Mouse (Mus musculus): ENCODE measurements around the gene Znrf3. TPM values are rescaled to one million over a fixed set of nuclear protein-coding genes. Genes with fewer than 3 reads are reported as not detected.
A peak's percentile ranks its signal among the peaks of the same experiment; 100 is the strongest.

Gene Znrf3
- polyA plus RNA-seq, 1 experiment from 2014 or later: 7.3 TPM

- no peak overlapping the region for H3K27ac ChIP-seq (ENCODE audit: low read length)
- 18% methylated on average over 5 of the region's 5 CpGs for WGBS
- no peak overlapping the region for H3K4me2 ChIP-seq (ENCODE audit: low read depth, low read length)
- H3K4me1 ChIP-seq (ENCODE audit: control insufficient read depth, insufficient read depth, low read length): no peaks in the 10 kb centered on the region
- H3K36me3 ChIP-seq (ENCODE audit: control insufficient read depth, insufficient read depth, low read length): no peaks in the 10 kb centered on the region
- no peaks in the 10 kb centered on the region for H3K27me3 ChIP-seq (replicated peaks; ENCODE audit: control insufficient read depth, insufficient read depth, low read length)
- H3K9me3 ChIP-seq (ENCODE audit: control insufficient read depth, low read length): no peaks in the 10 kb centered on the region
- no peak for ATAC-seq
- H3K4me3 ChIP-seq (ENCODE audit: low read length): no peak overlapping the region
- H3K9ac ChIP-seq (ENCODE audit: low read depth, low read length): no peak overlapping the region
Observed at GRCm38 (mm10) chr11:5290691-5291090, 154.0 kb downstream of the Znrf3 start.

GRCm38 (mm10) chr11:5289826-5290580 lies 154.6 kb downstream of the Znrf3 start:
- no peaks in the 10 kb centered on the region for H3K27me3 ChIP-seq (replicated peaks; ENCODE audit: control insufficient read depth, insufficient read depth, low read length)
- no peak overlapping the region for H3K4me2 ChIP-seq (ENCODE audit: low read depth, low read length)
- 0 out of 2 replicates have a peak, but pooled peaks have one; percentile 44 for ATAC-seq
- WGBS: 63% methylated on average over 4 of the region's 4 CpGs
- H3K36me3 ChIP-seq (ENCODE audit: control insufficient read depth, insufficient read depth, low read length): no peaks in the 10 kb centered on the region
- no peaks in the 10 kb centered on the region for H3K9me3 ChIP-seq (ENCODE audit: control insufficient read depth, low read length)
- H3K27ac ChIP-seq (ENCODE audit: low read length): 0 out of 2 replicates have a peak overlapping the region, but pooled peaks have one; percentile 43
- H3K9ac ChIP-seq (ENCODE audit: low read depth, low read length): no peak overlapping the region
- H3K4me3 ChIP-seq (ENCODE audit: low read length): no peak overlapping the region
- no peaks in the 10 kb centered on the region for H3K4me1 ChIP-seq (ENCODE audit: control insufficient read depth, insufficient read depth, low read length)

DNA sequence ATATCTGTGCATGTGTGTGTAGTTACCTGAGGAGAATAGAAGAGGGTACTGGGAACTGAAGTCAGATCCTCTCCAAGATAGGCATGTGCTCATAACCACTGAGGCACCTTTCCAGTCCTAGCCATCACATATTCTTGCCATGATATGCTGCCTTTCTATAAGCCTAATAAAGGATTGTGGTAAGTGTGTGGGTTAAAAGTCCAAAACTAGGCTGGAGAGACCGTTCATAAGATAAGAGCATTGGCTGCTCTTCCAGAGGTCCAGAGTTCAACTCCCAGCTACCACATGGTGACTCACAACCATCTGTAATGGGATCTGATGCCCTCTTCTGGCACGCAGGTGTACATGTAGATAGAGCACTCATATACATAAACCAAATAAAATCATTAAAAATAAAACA lies 160.7 kb downstream of the Znrf3 start:
- Histone ChIP-seq H3K27me3 (replicated peaks; ENCODE audit: control insufficient read depth, insufficient read depth, low read length) (no peaks in the 10 kb centered on the region), H3K9me3 (ENCODE audit: control insufficient read depth, low read length) (no peaks in the 10 kb centered on the region), H3K4me3 (ENCODE audit: low read length) (no peak overlapping the region), H3K4me1 (ENCODE audit: control insufficient read depth, insufficient read depth, low read length) (no peaks in the 10 kb centered on the region), H3K27ac (ENCODE audit: low read length) (no peak overlapping the region), H3K36me3 (ENCODE audit: control insufficient read depth, insufficient read depth, low read length) (peaks cover 14% of the 10 kb centered on the region; the same call in 1 of the 2 replicates), H3K9ac (ENCODE audit: low read depth, low read length) (no peak overlapping the region), H3K4me2 (ENCODE audit: low read depth, low read length) (no peak overlapping the region)
- WGBS: 85% methylated on average over 2 of the region's 2 CpGs
- ATAC-seq: no peak

GRCm38 (mm10) chr11:5280932-5281331 lies 163.7 kb downstream of the Znrf3 start:
- 88% methylated on average over 7 of the region's 7 CpGs for WGBS
- H3K27ac ChIP-seq (ENCODE audit: low read length): no peak overlapping the region
- no peaks in the 10 kb centered on the region for H3K9me3 ChIP-seq (ENCODE audit: control insufficient read depth, low read length)
- H3K4me2 ChIP-seq (ENCODE audit: low read depth, low read length): no peak overlapping the region
- H3K36me3 ChIP-seq (ENCODE audit: control insufficient read depth, insufficient read depth, low read length): peaks cover 14% of the 10 kb centered on the region; the same call in 1 of the 2 replicates
- H3K4me3 ChIP-seq (ENCODE audit: low read length): no peak overlapping the region
- no peak for ATAC-seq
- no peaks in the 10 kb centered on the region for H3K4me1 ChIP-seq (ENCODE audit: control insufficient read depth, insufficient read depth, low read length)
- H3K27me3 ChIP-seq (replicated peaks; ENCODE audit: control insufficient read depth, insufficient read depth, low read length): no peaks in the 10 kb centered on the region
- H3K9ac ChIP-seq (ENCODE audit: low read depth, low read length): no peak overlapping the region

DNA sequence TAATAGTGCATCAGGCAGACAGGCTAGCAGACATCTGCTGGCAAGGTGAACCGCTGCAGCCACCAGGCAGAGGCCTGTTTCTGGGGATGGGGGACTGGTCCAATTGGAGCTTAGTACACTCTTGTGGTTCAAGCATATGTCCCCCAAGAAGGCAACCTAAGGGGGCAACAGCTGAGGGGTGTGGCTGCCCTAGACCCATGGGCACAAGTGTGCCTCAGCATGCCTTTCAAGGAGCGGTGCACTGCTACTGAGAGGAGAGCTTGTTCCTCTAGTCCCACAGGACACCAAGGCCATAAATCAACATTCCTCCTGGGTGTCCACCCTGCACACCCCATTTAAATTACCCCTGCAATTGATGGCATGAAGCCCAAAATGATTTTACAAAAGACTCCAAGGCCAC lies 166.2 kb downstream of the Znrf3 start:
- Histone ChIP-seq H3K4me3 (ENCODE audit: low read length) (no peak overlapping the region), H3K4me2 (ENCODE audit: low read depth, low read length) (no peak overlapping the region), H3K27me3 (replicated peaks; ENCODE audit: control insufficient read depth, insufficient read depth, low read length) (no peaks in the 10 kb centered on the region), H3K27ac (ENCODE audit: low read length) (no peak overlapping the region), H3K4me1 (ENCODE audit: control insufficient read depth, insufficient read depth, low read length) (no peaks in the 10 kb centered on the region), H3K9me3 (ENCODE audit: control insufficient read depth, low read length) (no peaks in the 10 kb centered on the region), H3K9ac (ENCODE audit: low read depth, low read length) (no peak overlapping the region), H3K36me3 (ENCODE audit: control insufficient read depth, insufficient read depth, low read length) (peaks cover 14% of the 10 kb centered on the region; the same call in 1 of the 2 replicates)
- no peak for ATAC-seq
- WGBS: 79% methylated on average over 2 of the region's 2 CpGs

DNA sequence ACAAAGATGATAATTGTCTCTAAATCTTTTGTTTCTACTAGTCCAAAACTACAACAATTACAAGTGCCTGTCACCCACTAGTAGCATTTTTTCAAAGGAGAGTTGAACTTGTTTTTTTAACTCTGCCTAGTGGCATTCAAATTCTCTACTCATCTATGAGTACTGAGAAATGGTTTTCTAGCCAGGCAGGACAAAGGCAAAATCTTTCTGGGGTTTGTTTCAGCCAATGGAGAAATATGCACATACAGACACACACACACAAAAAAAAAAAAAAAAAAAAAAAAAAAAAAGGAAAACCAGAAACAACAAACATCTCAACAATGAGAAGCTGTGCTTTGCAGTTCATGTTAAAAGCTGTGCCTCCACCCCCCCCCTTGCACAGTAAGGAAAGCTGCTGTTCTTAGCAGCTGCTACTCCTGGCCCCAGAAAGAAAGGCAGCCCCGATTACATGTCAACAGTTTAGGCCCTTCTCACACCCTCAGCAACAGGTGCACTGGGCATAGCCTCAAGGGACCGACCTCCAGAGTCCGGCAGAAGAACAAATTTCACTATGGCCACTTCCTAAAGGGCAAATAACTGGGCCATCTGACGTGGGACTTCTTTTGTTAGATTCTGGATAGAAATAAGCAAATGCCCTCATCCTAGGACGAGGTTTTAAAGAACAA lies 167.2 kb downstream of the Znrf3 start:
- Histone ChIP-seq H3K36me3 (ENCODE audit: control insufficient read depth, insufficient read depth, low read length) (peaks cover 14% of the 10 kb centered on the region; the same call in 1 of the 2 replicates), H3K27me3 (replicated peaks; ENCODE audit: control insufficient read depth, insufficient read depth, low read length) (no peaks in the 10 kb centered on the region), H3K27ac (ENCODE audit: low read length) (no peak overlapping the region), H3K9me3 (ENCODE audit: control insufficient read depth, low read length) (no peaks in the 10 kb centered on the region), H3K4me2 (ENCODE audit: low read depth, low read length) (no peak overlapping the region), H3K9ac (ENCODE audit: low read depth, low read length) (no peak overlapping the region), H3K4me3 (ENCODE audit: low read length) (no peak overlapping the region), H3K4me1 (ENCODE audit: control insufficient read depth, insufficient read depth, low read length) (no peaks in the 10 kb centered on the region)
- 84% methylated on average over 5 of the region's 5 CpGs for WGBS
- no peak for ATAC-seq

DNA sequence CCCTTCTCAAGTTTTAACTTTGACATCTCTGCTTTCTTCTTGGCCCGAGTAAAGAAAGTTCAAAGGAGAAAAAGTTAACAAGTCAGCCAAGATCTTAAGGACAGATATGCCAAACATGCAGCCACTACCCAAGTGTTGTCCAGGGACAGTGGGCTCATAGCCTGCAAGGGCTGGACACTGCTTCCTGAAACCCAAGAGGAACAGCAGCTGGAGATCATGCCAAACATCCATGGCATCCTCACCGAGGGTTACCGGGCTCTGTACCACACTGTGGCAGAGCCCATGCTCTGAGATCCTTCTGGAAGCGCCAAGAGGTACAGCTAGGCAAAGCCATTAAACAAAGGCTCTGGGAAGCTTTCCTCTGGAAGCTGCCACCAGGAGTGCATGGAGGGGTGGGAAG lies 169.4 kb downstream of the Znrf3 start:
- Histone ChIP-seq H3K9me3 (ENCODE audit: control insufficient read depth, low read length) (no peaks in the 10 kb centered on the region), H3K9ac (ENCODE audit: low read depth, low read length) (no peak overlapping the region), H3K4me3 (ENCODE audit: low read length) (no peak overlapping the region), H3K36me3 (ENCODE audit: control insufficient read depth, insufficient read depth, low read length) (no peaks in the 10 kb centered on the region), H3K27ac (ENCODE audit: low read length) (no peak overlapping the region), H3K4me2 (ENCODE audit: low read depth, low read length) (no peak overlapping the region), H3K4me1 (ENCODE audit: control insufficient read depth, insufficient read depth, low read length) (no peaks in the 10 kb centered on the region), H3K27me3 (replicated peaks; ENCODE audit: control insufficient read depth, insufficient read depth, low read length) (no peaks in the 10 kb centered on the region)
- 79% methylated on average over 4 of the region's 4 CpGs for WGBS
- no peak for ATAC-seq

DNA sequence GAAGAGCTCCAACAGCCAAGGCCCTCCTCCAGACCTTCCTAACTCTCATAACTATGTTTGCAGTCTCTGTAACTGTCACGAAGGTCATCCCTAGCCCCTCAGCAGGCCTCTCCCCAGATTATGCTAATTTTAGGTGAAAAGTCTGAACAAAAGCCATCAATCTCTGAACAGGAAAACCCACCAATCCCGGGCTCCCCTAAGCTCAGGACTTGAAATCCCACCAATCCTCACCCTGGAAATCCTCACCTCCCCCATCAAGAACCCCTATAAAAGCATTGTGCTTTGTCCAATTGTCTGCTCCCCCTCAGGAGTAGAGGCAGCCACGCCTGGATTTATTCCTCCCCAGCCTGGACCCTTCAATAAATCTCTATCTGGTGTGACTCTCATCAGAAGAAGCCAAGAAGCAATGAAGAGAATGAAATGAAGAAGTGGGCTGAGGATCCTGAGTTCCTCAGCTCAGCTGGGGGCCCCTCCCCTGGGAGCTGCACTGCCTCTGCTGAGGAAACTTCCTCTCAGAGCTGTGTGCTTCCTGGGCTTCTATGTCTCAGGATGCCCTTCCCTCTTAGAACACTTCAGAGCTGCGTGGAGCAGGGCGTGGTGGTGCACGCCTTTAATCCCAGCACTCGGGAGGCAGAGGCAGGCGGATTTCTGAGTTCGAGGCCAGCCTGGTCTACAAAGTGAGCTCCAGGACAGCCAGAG lies 172.0 kb downstream of the Znrf3 start:
- 74% methylated on average over 9 of the region's 9 CpGs for WGBS
- Histone ChIP-seq H3K4me1 (ENCODE audit: control insufficient read depth, insufficient read depth, low read length) (no peaks in the 10 kb centered on the region), H3K4me3 (ENCODE audit: low read length) (no peak overlapping the region), H3K27ac (ENCODE audit: low read length) (no peak overlapping the region), H3K27me3 (replicated peaks; ENCODE audit: control insufficient read depth, insufficient read depth, low read length) (no peaks in the 10 kb centered on the region), H3K36me3 (ENCODE audit: control insufficient read depth, insufficient read depth, low read length) (no peaks in the 10 kb centered on the region), H3K9ac (ENCODE audit: low read depth, low read length) (no peak overlapping the region), H3K4me2 (ENCODE audit: low read depth, low read length) (no peak overlapping the region), H3K9me3 (ENCODE audit: control insufficient read depth, low read length) (no peaks in the 10 kb centered on the region)
- no peak for ATAC-seq

DNA sequence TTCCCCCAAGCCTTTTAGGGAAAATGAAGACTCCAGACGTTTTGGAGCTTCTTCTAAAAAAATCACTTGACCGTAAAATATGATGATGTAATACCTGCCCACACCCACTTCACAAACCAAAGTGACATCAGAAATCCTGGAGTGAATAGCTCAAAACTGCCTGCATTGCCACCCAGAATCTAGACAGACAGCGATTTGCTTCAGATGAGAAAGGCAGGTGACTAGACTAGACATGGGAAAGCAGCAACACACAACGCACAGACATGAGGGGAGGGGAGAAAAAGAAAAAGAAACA lies 172.6 kb downstream of the Znrf3 start:
- Histone ChIP-seq H3K36me3 (ENCODE audit: control insufficient read depth, insufficient read depth, low read length) (no peaks in the 10 kb centered on the region), H3K9me3 (ENCODE audit: control insufficient read depth, low read length) (no peaks in the 10 kb centered on the region), H3K27me3 (replicated peaks; ENCODE audit: control insufficient read depth, insufficient read depth, low read length) (no peaks in the 10 kb centered on the region), H3K4me2 (ENCODE audit: low read depth, low read length) (no peak overlapping the region), H3K4me3 (ENCODE audit: low read length) (no peak overlapping the region), H3K9ac (ENCODE audit: low read depth, low read length) (no peak overlapping the region), H3K4me1 (ENCODE audit: control insufficient read depth, insufficient read depth, low read length) (no peaks in the 10 kb centered on the region), H3K27ac (ENCODE audit: low read length) (no peak overlapping the region)
- ATAC-seq: no peak
- 64% methylated on average over 4 of the region's 4 CpGs for WGBS

All from intestine, embryonic 16.5 days (tissue).